Mouse (Mus musculus): ENCODE measurements at regions not wholly inside any gene's neighbourhood (a gene's known extent, or its start where the extent isn't known, plus 50 kb on each side); places are given as distances from the start of the nearest gene placed in this dataset.

DNA sequence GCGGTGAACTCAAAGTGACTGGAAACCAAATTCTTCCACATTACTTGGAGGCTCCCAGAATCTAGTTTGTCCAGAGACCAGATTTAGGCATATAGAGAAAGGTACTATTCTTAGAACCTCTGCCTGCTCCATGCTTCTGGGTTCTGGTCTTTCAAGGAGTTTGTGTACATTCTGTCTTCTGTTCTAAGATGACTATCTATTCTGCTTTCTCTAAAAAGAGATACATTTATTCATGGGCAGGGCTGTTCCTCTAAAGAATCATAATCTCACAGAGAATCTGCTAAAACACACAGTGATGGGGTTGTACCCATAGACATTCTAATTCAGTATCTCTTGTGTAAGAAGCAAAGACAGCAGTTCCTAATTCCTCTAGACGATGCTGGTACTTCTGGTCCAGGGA is 417.7 kb downstream of the Atp23 start:
- DNase-seq = no peak

DNA sequence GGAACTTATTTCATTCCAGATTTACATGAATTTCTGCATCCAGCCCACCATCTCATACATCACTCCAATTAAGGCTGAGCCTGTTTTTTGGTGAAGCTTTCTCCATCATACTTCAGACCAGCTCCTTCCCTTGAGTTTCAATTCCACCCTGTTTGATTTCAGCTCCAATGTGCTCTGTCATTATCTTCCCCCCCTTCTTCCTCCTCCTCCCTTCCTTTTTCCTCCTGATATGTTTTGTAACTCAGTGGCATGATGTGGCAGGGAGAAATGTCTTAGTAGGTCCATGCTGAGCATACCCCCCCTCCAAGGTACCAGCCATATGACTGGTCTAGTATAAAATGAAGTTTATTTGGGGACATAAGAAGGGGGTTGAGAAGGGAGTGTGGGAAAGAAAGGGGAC is 420.8 kb downstream of the Atp23 start:
- DNase-seq = no peak

DNA sequence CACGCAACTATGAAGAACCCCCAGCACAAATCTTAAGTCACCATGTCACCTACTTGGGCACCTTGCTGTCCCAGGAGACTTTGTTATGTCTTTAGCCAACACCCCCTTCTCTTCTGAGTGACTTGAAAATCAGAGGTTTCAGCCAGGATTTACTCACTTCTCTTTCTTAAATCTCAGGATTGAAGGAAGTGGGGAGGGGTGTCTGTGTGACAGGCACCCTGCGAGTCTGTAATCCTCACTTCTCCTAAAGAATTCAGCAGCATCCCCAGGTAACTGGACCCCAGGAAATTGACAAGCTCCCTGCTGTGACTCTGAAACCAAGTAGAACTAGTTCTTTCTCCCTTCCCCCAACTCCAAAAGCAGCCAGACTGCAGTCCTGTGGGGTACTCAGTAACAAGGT is 421.4 kb downstream of the Atp23 start:
- DNase-seq = no peak

DNA sequence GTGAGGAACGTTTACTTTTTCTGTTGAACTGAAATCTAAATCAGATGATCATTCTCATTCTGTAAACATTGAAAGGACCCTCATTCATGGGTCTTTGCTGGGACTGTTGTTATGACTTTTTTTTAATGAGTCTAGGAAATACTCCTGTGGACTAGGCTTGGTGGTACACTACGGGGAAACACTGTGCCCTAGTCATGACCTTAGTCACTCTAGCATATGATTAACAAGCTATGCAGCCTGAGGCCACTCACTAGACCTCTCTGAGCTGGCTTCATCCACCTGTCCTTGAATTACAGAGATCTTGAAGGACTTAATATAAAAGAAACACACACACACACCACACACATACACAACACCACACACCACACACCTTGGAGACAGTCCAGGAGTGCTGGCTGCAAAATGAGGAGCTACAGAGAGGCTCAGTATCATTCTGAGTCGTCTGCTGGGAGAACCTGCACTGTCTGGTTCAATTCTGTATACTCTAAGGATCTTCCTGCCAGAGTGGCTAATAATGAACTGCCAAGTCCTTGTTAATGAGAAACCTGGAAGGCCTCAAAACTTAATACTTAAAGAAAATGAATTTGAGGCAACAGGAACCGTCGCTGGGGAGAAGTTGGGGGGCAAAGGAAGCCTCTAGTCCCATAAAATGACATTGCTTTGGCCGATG is 428.0 kb downstream of the Atp23 start:
- DNase-seq = peak; percentile 10 to 25

DNA sequence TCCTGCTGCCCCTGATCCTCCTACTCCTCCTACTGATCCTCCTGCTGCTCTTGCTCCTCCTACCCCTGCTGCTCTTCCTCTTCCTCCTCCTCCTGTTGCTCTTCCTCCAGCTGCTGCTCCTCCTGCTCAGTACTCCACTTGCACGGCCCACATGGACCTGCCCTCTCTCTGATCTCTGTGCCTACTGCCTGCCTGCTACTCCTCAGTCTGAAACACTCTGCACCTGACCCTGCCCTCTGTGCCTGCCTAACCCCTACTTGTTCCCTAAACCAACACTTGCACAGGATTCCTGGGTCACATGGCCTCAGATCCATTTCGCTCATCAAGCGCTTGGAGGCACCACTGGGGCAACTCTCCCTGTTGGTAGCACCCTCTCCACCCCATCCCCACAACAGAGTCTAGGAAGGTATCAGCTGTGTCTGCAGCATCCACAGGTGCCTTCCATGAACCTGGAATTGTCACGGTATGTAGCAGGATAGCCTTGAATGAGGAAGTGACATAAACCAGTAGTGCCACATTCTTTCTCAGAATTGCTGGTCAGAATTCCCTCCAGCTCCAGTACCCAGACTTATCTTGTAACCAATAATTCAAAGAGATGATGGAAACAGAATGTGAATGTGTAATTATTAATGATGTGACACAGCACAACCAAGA is 430.2 kb downstream of the Atp23 start:
- DNase-seq = no peak

DNA sequence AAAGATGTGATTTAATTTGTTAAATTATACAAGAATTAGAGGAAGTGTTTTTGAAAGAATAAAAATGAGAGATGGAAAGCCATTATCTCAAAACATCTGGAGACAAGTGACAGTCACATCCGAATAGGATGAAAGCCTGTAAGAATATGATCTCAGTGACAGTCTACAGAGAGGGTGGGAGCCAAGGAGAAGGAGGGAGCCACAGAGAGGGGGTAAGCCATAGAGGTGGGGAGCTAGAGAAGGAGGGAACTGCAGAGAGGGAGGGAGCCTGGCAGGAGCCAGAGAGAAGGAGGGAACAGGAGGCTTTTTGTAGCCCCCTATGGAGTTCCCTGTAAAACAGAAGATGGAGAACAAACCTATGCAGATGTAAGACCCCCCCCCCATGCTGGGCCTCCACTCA is 438.4 kb downstream of the Atp23 start:
- DNase-seq = no peak

DNA sequence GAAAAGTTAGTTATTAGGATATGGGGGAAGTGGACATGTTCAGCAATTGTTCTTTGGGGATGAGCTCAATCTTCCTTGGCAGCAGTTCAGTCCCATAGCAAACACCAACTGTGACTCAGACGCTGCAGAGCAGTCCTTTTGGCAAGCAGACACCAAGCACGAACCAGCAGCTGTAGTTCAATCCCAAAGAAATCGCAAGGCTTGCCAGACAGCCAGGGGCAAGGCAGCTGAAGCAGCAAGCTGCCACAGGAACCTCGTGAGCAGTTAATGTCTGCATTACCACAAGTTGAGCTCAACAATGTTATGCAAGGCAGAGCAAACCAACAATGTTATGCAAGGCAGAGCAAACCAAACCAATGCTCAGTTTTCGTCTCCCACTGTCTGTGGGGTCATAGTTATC is 442.6 kb downstream of the Atp23 start:
- no peak for DNase-seq

DNA sequence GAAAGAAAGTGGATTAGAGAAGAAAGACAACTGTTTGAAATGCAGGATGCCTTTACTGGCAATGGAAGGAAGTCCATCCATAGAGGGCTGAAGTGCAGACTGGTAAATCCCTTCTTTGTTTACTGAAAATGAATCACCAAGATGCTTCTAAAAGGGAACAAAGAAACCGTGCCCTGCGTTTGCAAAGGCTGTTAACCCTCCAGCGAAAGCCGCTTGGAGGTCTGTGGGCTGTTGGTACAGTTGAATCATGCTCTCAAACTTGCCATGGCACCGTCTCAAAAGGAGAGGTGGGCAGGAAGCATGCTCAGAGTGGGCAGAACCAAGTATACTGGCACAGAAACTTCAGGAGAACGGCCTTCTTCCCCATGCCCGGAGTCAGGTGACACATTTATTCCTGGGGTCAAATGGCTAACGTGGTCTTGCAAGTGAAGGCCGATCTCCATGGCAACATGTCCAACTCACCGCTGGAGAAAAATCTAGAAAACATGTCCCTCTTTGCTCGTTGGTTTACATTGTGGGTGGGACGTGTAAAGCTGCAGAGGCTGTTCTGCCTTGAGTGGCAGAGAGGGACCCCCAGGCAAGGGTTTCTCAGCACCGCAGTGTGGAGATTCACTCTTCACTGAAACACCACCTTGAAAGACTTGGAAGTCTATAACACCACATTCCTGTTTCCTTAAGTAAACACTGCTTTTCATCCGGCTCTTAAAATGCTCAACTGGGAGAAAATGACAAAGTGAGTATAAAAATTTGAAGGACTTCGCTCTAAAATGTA is 448.2 kb downstream of the Atp23 start:
- no peak for DNase-seq

DNA sequence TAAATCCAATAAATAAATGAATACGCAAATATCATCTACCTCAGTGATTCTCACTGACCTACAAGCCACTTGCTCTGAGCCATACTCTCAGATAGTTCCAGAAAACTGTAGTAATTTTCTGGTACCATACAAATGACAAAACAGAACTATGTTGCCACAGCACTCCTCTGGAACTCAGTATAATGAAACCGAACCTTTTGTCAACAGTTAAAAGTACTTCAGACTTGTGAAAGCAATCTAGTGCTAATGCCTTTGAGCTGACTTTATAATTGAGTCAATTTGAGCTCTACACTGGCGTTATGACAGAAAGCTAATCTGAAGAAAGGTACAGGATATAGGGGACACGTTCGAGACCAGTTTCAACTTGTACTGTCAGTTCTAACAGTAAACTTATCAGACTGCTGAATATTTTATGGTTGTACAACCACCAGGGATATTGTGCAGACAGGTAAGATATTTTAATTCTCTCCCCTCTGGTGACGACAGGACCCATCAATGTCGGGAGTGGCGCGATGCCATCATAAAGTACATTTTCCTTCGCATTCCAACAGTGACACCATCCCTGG is 449.0 kb downstream of the Atp23 start:
- DNase-seq = no peak

DNA sequence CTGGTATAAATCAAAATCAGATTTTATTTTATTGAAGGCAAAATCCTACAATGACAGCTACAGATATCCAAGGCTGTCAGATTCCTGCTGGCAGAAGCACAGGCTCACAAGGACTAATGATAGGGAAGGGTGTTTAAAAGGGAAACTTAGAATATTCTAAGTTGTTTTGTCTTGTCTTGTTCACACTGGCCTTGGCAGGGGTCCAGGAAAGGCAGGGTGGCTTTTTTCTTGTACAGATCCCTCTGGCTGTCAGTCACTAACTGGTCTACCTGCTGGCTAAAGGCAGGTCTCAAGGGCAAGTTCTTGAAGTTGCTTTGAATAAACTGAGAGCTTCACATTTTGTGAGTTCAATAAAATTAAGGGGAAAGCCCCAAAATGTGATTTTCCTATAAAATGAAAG is 465.3 kb downstream of the Lrig3 start:
- peak; percentile 0 to 13 for DNase-seq

DNA sequence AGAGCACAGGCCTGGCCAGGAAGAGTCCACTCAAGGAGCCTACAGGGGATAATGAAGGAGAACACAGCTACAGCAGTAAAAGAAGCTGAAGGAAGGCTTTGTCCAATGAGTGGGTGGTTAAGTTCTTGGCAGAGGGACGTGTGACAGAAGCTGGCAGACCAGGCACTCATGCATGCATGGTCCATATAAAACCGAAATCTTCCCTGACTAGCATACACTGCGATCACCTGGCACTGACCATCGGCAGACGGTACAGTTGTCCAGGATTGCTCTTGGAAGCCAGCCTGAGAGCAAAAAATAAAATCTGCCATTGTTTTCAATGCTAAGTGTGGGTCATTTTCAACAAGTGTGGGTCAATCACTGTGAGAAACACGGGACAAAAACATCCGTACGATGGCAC is 464.4 kb downstream of the Lrig3 start:
- no peak for DNase-seq

DNA sequence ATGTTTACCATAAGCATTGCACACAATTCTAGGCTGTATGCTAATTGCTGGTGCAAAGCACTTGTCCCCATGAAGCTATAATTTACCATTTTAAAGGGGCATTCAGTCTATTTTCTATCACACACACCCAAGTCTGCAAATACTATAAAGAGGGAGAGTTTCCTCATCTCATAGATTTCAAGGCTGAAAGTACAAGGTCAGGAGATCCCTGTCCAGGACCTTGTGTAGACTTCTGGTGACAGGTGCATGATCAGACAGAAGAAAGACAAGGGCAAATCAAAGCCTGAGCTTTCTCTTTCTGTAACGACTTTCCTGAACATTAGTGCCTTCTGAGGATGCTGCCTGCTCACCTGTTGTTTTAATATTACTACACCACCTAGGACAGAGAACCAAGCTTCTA is 463.5 kb downstream of the Lrig3 start:
- DNase-seq = no peak

DNA sequence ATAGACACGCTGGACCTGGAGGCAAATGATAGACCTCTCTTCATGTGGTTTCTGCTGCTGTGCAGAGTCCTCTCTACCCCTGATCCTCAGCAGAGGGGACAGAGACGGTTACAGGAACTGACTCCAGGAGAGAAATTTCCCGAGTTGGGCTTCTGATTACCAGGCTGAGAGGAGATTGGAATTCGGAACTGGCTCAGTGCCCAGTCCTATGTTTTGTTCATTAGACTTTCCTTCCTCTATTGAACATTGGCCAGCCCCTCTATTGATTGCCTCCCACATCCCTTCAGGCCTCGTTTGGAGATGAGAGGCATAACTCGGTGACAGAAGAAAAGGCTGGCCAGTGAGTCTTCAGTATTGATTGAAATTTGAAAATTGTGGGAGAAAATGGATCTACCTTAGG is 456.1 kb downstream of the Lrig3 start:
- DNase-seq = no peak

DNA sequence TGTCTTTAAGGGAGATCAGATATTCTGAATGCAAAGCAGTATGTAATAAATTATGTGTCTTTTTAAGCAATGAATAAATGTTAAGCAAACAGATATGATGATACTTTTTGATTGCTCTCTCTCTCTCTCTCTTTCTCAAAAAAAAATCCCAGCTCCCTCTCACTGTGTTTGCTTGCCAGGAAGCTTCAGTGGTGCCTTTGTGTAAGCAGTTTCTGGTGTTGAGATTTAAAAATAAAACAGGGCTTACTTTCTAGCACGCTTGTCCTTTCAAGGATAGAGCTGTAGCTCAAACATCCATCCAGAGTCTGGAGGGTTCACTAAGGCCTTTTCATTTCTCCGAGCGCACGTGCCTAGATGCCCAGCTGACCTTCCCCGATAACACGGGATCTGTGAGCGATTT is 447.8 kb downstream of the Lrig3 start:
- DNase-seq = no peak

DNA sequence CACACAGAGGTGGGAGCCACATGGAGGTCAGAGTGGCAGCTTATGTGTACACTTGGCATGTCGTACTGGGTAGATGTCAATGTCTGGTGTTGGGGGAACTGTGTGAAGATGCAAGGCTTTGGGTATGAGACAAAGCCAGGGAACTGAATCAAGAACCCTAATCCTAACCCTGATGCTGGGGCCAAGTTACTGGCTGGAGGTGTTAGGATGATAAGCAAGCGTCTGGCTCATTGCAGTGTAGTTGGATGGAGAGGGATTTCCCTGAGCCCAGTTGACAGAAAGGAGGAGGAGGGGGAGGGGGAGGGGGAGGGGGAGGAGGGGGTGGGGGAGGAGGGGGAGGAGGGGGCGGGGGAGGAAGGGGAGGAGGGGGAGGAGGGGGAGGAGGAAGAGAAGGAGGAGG is 426.3 kb downstream of the Lrig3 start:
- DNase-seq = no peak

DNA sequence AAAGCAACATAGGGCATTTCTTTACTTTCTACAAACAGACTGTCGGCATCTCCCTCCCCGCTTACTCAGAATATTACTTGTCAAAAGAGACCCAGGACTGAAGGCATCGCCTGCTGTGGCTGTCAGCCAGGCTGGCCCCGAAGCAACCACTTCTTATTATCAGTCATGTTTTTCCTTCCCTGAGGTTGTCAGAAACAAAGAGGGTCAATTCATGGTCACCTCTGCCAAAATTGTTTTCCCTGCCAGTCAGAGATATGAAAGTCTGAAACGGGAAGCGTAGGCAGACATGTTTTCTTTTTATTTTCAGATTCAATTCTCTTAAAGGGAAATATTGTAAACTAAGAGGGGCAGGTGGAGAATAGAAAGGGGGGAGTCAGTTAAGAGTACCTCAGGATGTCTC is 425.8 kb downstream of the Lrig3 start:
- DNase-seq = no peak

DNA sequence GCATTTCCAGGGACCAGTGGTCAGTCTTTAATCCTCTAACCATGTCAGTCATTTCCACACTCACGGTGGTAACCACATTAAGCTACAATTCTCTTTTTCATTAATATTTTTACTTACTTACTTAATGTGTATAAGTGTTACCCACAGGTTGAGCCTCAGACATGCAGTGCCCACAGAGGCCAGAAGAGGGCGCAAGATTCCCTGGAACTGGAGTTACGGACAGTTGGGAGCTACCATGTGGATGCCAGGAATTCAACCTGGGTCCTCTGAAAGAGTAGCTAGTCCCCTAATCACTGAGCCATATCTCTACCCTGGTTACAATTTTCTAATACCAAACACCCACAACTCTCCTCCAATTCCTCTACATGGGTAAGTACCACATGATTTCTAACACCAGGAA is 420.5 kb downstream of the Lrig3 start:
- peak in 1 of 2 experiments; percentile 21 for DNase-seq

DNA sequence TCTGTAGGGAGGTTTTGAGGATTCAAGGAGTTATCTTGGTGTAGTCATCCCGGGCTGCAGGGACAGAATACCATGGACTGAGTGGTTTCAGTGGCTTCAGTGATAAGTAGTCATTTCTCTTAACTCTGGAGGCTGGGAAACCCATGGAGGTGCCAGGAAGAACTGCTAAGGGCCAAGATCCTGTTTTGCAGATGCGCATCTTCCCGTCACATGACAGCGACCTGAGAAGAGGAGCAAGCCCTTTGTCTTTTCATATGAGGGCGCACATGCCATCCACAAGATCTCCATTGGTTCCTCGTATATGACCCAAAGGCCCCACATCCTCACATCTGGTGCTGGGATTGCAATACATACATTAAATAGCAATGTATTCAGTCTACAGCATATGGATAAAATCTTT is 419.7 kb downstream of the Lrig3 start:
- no peak for DNase-seq

DNA sequence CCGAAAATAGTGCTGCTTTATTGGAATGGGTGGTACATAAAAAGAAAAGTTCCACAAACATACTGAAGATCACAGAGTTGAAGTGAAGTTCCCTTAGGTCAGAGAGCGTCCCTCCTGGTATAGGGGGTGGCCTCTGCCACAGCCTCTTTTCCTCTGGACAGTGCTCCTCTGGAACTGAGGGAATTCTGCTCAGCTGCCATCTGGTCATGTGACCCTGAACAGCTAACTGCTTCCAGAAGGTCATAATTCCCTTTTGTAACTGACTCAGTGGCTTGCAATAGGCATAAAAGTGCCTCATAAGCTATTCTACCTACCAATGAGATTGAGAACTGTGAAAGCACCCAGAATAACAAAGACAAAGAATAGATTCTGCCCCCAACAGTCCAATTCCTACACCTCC is 414.4 kb downstream of the Lrig3 start:
- no peak for DNase-seq

DNA sequence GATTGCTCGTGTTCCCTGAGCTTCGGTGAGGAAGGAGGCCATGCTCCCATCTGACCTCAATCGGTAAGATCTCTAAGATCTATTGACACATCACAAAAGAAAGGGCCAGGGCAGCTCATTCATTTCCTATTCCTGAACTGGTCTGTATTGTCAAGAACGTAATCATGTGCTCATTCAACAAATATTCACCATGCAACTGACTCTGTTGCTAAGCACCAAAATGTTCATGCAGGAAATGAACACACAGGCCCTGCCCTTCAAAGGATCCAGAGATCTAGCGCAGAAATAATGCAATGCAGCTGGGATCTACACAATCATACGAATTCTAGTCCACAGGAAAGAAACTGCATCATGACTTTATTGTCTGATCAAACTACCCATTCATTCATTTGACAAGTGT is 413.3 kb downstream of the Lrig3 start:
- no peak for DNase-seq

DNA sequence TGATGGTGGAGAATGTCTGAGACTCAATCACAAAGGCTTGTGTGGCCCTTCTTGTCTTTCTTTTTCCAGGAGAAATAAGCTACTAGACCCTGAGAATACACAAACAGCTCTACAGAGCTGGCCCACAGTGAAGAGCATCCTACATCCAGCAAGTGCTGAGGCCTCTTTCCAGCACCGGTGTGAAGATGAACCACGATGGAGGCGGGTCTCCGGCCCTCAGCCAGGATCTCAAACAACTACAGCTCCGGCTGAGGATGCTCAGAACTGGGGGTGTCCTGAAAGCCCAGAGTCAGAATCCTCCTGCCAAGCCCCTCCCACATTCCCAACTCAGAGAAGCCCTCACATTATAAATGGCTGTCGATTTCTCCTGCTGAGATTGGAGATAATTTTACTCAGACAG is 407.9 kb downstream of the Lrig3 start:
- no peak for DNase-seq

DNA sequence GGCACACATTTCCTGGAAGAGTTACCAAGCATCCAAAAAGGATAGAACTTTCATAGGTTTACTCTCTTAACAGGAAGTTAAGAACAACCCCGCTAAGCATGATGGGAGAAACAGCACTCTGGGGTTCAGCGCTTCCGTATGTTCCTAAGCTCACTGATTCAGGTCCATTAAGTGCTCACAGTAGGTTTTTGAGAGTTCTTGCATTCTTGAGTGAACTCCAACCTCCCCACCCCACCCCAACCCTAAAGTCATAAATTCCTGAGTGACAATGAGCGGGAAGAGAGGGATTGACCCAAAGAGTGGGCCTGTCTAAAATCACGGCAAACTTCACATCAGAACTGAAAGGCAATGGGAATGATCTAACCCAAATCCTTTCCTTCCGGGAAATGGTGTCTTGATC is 405.9 kb downstream of the Lrig3 start:
- DNase-seq = no peak

DNA sequence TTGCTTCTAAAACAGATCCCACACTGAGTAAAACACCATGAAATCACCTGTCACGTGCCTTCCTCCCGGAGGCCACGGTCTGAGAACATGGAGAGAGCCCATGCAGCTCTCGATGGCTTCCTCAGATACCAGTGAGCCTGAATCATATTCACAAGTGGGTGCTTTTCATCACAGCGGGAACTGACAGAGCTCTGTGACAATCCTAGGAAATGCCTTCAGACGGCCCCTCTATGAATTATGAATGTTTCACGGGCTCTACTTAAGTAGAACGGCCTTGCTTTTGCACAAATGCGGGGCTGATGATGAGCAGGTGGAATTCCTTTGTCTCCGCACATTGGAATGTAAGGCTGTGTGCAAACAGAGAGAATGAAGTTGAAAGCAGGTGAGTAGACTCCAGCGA is 383.1 kb downstream of the Lrig3 start:
- DNase-seq = no peak

DNA sequence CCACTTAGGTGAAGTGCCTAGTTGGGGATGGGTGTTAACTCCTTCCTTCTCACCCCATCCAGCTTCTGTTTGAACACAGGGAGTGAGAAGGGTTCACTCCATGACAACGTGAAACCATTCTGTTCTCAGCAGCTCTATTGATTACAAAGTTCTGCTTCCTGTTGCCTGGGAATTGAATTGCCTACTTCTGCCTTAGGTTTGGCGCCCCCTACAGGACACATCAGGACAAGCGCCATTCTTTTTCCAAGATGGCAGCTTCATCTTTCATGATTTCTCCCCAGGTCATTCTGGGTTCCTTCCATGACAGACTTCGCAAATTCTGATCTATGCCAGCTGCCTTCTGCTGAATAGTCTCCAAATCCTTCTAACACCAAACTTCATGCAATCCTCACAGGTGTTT is 371.5 kb downstream of the Lrig3 start:
- no peak for DNase-seq
